Mouse (Mus musculus) brain, embryonic 14.5 days (tissue): ENCODE measurements around the gene Phactr1. TPM values are rescaled to one million over a fixed set of nuclear protein-coding genes. Genes with fewer than 3 reads are reported as not detected.

Experiments used
- DNase-seq: peaks from one replicate; pipeline ENCODE4 v3.0.0-alpha.2; 2011; ENCODE audit warnings: low read depth
- CTCF ChIP-seq: fragments of 200-500 bp; IDR thresholded peaks from 2 replicates; pipeline ENCODE4 v1.5.1; 2012; ENCODE audit warnings: inconsistent platforms, mild to moderate bottlenecking, moderate library complexity, borderline replicate concordance; ENCODE audit not compliant: insufficient read depth, insufficient read length; ENCODE audit errors: extremely low read depth
- POLR2A ChIP-seq: fragments of 200-500 bp; IDR thresholded peaks from 2 replicates; pipeline ENCODE4 v1.6.1; 2012; ENCODE audit warnings: mild to moderate bottlenecking, inconsistent platforms, borderline replicate concordance; ENCODE audit not compliant: poor library complexity, insufficient read depth, insufficient read length, severe bottlenecking; ENCODE audit errors: extremely low read depth
- polyA plus RNA-seq: library from polyadenylated mRNA; depleted of rRNA; stranded (reverse); fragments of >200 nt; gene quantifications from 2 replicates; pipeline ENCODE4 v1.2.3, GENCODE M21; 2012

Phactr1 gene
- polyA plus RNA-seq, 1 experiment: 40.1 TPM

GRCm38 (mm10) chr13:42949336-42949735, 268.9 kb downstream of the Phactr1 start:
- no peak for TF ChIP-seq CTCF
- no peak for TF ChIP-seq POLR2A
- no peak for DNase-seq

- TF ChIP-seq POLR2A (no peak), CTCF (no peak)
- DNase-seq: no peak
These were observed 269.6 kb downstream of the Phactr1 start for GRCm38 (mm10) chr13:42950056-42950455.

GRCm38 (mm10) chr13:42952037-42952721, 271.8 kb downstream of the Phactr1 start:
- no peak for DNase-seq
- no peak for TF ChIP-seq CTCF
- TF ChIP-seq POLR2A: no peak

GRCm38 (mm10) chr13:42953071-42953470, 272.6 kb downstream of the Phactr1 start:
- no peak for DNase-seq
- TF ChIP-seq CTCF (no peak), POLR2A (no peak)

GRCm38 (mm10) chr13:42954116-42954515, 273.7 kb downstream of the Phactr1 start:
- TF ChIP-seq CTCF (no peak), POLR2A (no peak)
- DNase-seq: no peak

GRCm38 (mm10) chr13:42956327-42956726, 275.9 kb downstream of the Phactr1 start:
- TF ChIP-seq CTCF (no peak), POLR2A (no peak)
- peak; percentile 20 for DNase-seq

GRCm38 (mm10) chr13:42957856-42958255, 277.4 kb downstream of the Phactr1 start:
- TF ChIP-seq CTCF (no peak), POLR2A (no peak)
- peak; percentile 49 for DNase-seq

GRCm38 (mm10) chr13:42958867-42959266, 278.4 kb downstream of the Phactr1 start:
- no peak for DNase-seq
- TF ChIP-seq POLR2A (no peak), CTCF (no peak)

- DNase-seq: no peak
- TF ChIP-seq CTCF (no peak), POLR2A (no peak)
These were observed 281.1 kb downstream of the Phactr1 start for GRCm38 (mm10) chr13:42961561-42961960.

- DNase-seq: no peak
- no peak for TF ChIP-seq POLR2A
- TF ChIP-seq CTCF: no peak
These were observed 288.1 kb downstream of the Phactr1 start for GRCm38 (mm10) chr13:42968537-42968936.

GRCm38 (mm10) chr13:42973561-42973960, 293.1 kb downstream of the Phactr1 start:
- DNase-seq: no peak
- TF ChIP-seq POLR2A: no peak
- no peak for TF ChIP-seq CTCF

GRCm38 (mm10) chr13:42973961-42974360, 293.5 kb downstream of the Phactr1 start:
- no peak for TF ChIP-seq POLR2A
- no peak for TF ChIP-seq CTCF
- peak; percentile 57 for DNase-seq
